Mouse (Mus musculus): ENCODE measurements at regions not wholly inside any gene's neighbourhood (a gene's known extent, or its start where the extent isn't known, plus 50 kb on each side); places are given as distances from the start of the nearest gene placed in this dataset.

DNA sequence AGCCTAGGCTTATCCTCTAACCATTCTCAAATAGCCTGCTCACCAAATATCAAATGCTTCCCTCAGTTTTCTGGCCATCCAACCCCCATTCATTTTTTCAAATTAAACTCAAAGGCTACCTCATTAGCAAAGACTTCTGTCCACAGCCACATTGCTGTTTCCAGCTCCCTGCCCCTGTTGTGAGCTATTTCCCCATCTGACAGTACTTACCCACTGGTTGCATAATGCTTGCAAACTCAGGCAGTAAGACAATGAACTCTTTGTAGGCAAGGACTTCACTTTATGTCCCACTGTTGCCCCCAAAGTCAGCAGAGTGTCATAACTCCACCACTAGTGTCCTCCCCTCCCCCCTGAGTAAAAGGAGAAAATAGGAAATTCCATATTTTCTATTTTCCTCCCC is 194.7 kb downstream of the Rpl10-ps3 start:
- DNase-seq (ENCODE audit: low spot score) (no peak), ATAC-seq (no peak)
- H3K4me2 ChIP-seq (ENCODE audit: low read length): no peak overlapping the region
- H3K4me3 ChIP-seq (ENCODE audit: low read depth, low read length): no peak overlapping the region
- no peaks in the 10 kb centered on the region for H3K36me3 ChIP-seq (ENCODE audit: control insufficient read depth, insufficient read depth, low read length)
- H3K4me1 ChIP-seq (ENCODE audit: control insufficient read depth, insufficient read depth, low read length): 0 out of 2 replicates have a peak, but pooled peaks cover 2% of the 10 kb centered on the region
- no peak overlapping the region for H3K9ac ChIP-seq (ENCODE audit: low read length)
- H3K27ac ChIP-seq (ENCODE audit: low read depth, low read length): no peak overlapping the region
- no peaks in the 10 kb centered on the region for H3K27me3 ChIP-seq (replicated peaks; ENCODE audit: control insufficient read depth, insufficient read depth, low read length)
- H3K9me3 ChIP-seq (replicated peaks; ENCODE audit: control insufficient read depth, low read length): no peaks in the 10 kb centered on the region

DNA sequence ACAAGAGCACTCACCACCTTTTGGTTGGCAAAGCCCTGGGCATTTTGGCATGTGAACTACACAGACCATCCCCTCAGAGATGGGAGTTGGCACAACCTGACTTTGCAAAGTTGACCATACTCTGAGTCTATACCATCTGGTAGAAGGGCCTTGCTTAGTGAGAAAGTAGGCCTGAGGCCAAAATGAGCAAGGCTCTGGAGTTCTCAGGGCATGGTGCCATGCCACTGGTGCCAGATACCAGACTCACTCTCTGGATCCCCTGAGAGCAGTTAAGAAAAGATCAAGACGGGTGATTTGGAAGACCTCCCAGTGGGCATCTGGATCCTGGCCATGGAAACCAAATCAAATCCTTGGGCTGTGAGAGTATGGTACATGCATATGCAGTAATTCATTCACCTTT is 202.0 kb downstream of the Rpl10-ps3 start:
- peak; percentile 86 for DNase-seq (ENCODE audit: low spot score)
- peak; percentile 55 for ATAC-seq
- Histone ChIP-seq H3K9ac (ENCODE audit: low read length) (no peak overlapping the region), H3K27ac (ENCODE audit: low read depth, low read length) (no peak overlapping the region), H3K9me3 (replicated peaks; ENCODE audit: control insufficient read depth, low read length) (no peaks in the 10 kb centered on the region), H3K4me2 (ENCODE audit: low read length) (no peak overlapping the region), H3K4me1 (ENCODE audit: control insufficient read depth, insufficient read depth, low read length) (peaks cover 9% of the 10 kb centered on the region), H3K27me3 (replicated peaks; ENCODE audit: control insufficient read depth, insufficient read depth, low read length) (no peaks in the 10 kb centered on the region), H3K36me3 (ENCODE audit: control insufficient read depth, insufficient read depth, low read length) (no peaks in the 10 kb centered on the region), H3K4me3 (ENCODE audit: low read depth, low read length) (no peak overlapping the region)
- 17% methylated on average over 1 of the region's 1 CpGs for WGBS

DNA sequence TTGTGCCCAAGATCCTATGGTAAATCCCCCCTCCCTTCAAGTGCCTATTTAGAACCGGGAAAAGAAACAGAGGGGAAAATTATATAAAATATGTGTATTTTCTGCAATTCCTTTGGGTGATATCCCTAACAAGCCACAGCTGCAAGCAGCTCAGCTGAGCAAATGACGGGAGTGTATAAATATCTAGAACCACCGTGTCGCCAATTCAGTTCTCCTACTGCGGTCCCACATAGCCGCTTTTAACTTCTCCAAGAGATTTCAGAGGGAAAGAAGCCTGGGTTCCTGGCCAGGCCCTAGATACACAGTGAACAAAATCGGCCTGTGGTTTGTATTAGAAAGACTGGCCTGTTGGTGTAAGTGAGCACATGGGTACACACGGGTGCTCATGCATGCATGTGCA is 202.7 kb downstream of the Rpl10-ps3 start:
- DNase-seq (ENCODE audit: low spot score) (no peak), ATAC-seq (no peak)
- Histone ChIP-seq H3K27ac (ENCODE audit: low read depth, low read length) (no peak overlapping the region), H3K4me3 (ENCODE audit: low read depth, low read length) (no peak overlapping the region), H3K9ac (ENCODE audit: low read length) (no peak overlapping the region), H3K9me3 (replicated peaks; ENCODE audit: control insufficient read depth, low read length) (no peaks in the 10 kb centered on the region), H3K36me3 (ENCODE audit: control insufficient read depth, insufficient read depth, low read length) (no peaks in the 10 kb centered on the region), H3K4me1 (ENCODE audit: control insufficient read depth, insufficient read depth, low read length) (peaks cover 9% of the 10 kb centered on the region), H3K4me2 (ENCODE audit: low read length) (no peak overlapping the region), H3K27me3 (replicated peaks; ENCODE audit: control insufficient read depth, insufficient read depth, low read length) (no peaks in the 10 kb centered on the region)
- WGBS: 92% methylated on average over 8 of the region's 8 CpGs

DNA sequence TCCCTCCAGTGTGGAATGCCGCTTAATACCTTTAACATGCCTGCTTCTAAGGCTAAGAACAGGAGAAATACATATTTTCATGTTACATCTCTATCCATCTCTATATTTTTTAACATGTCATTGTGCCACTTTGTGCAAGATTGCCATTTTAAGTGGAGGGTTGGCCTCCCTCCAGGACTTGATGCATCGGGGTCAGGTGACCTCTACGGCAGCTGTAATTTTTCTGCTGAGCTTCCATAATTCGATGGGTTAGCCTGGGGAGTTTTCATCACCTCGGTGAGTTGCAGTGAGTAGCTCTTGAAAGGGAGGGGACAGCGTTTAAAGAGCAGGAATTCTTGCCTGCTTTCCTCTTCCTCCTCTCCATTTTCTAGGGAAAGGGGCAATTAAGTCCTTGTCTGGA is 203.6 kb downstream of the Rpl10-ps3 start:
- H3K4me2 ChIP-seq (ENCODE audit: low read length): no peak overlapping the region
- no peak overlapping the region for H3K27ac ChIP-seq (ENCODE audit: low read depth, low read length)
- no peaks in the 10 kb centered on the region for H3K36me3 ChIP-seq (ENCODE audit: control insufficient read depth, insufficient read depth, low read length)
- DNase-seq (ENCODE audit: low spot score) (peak; percentile 16), ATAC-seq (no peak)
- no peak overlapping the region for H3K4me3 ChIP-seq (ENCODE audit: low read depth, low read length)
- WGBS: 72% methylated on average over 6 of the region's 6 CpGs
- no peak overlapping the region for H3K9ac ChIP-seq (ENCODE audit: low read length)
- H3K9me3 ChIP-seq (replicated peaks; ENCODE audit: control insufficient read depth, low read length): no peaks in the 10 kb centered on the region
- H3K4me1 ChIP-seq (ENCODE audit: control insufficient read depth, insufficient read depth, low read length): peaks cover 9% of the 10 kb centered on the region
- no peaks in the 10 kb centered on the region for H3K27me3 ChIP-seq (replicated peaks; ENCODE audit: control insufficient read depth, insufficient read depth, low read length)

DNA sequence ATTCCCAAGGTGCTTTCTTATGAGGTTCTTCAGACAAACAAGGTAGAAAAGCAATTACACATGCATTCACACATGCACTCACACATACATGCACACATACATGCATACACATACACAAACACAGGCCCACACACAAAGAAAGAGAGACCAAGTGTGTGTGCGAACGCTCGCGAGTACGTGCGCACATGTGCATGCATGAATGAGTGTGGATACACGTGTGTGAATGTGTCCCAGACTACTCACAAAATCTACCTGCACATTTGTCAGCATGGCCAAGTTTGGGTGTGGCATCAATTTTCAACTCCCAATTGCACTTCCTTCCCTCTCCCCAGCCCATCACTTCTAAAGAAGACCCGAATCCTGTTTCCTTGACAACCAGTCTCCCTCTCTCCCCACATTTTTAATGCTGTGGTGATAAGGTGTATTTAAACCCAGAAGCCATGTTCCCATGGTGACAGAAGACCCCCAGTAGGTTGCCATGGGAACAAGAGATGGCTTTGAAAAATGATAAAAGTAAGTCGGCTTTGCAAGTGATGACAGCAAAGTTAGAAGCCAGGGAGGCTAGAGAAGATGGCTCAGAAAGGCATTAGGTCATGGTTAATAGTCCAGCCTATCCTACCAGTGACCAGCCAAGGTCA is 206.3 kb downstream of the Rpl10-ps3 start:
- Histone ChIP-seq H3K27me3 (replicated peaks; ENCODE audit: control insufficient read depth, insufficient read depth, low read length) (no peaks in the 10 kb centered on the region), H3K4me3 (ENCODE audit: low read depth, low read length) (no peak overlapping the region), H3K36me3 (ENCODE audit: control insufficient read depth, insufficient read depth, low read length) (no peaks in the 10 kb centered on the region), H3K27ac (ENCODE audit: low read depth, low read length) (no peak overlapping the region), H3K9ac (ENCODE audit: low read length) (no peak overlapping the region), H3K4me1 (ENCODE audit: control insufficient read depth, insufficient read depth, low read length) (peaks cover 7% of the 10 kb centered on the region), H3K9me3 (replicated peaks; ENCODE audit: control insufficient read depth, low read length) (no peaks in the 10 kb centered on the region), H3K4me2 (ENCODE audit: low read length) (no peak overlapping the region)
- DNase-seq (ENCODE audit: low spot score) (peak; percentile 86), ATAC-seq (peak; percentile 70; the same call in 1 of the 2 replicates)
- WGBS: 88% methylated on average over 9 of the region's 9 CpGs

DNA sequence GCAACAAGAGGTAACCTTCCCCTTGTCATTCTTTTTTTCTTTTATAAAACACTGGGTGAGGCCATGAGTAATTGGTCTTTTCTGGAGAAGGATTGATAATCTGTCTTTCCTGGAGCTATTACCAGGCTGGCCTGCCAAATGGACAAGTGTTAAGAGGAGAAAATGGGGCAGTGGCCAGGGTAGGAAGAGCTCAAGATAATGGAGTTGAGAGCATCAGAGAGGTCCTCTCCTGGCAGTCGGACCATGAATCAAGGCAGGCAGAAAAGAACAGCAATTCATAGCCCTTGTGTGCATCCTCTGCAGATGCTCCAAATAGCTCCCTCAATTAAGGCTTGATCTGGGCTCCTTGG is 208.2 kb downstream of the Rpl10-ps3 start:
- no peak for DNase-seq (ENCODE audit: low spot score)
- 90% methylated on average over 1 of the region's 1 CpGs for WGBS
- Histone ChIP-seq H3K27ac (ENCODE audit: low read depth, low read length) (no peak overlapping the region), H3K9ac (ENCODE audit: low read length) (no peak overlapping the region), H3K4me1 (ENCODE audit: control insufficient read depth, insufficient read depth, low read length) (peaks cover 3% of the 10 kb centered on the region), H3K4me3 (ENCODE audit: low read depth, low read length) (no peak overlapping the region), H3K36me3 (ENCODE audit: control insufficient read depth, insufficient read depth, low read length) (no peaks in the 10 kb centered on the region), H3K27me3 (replicated peaks; ENCODE audit: control insufficient read depth, insufficient read depth, low read length) (no peaks in the 10 kb centered on the region), H3K9me3 (replicated peaks; ENCODE audit: control insufficient read depth, low read length) (no peaks in the 10 kb centered on the region), H3K4me2 (ENCODE audit: low read length) (no peak overlapping the region)
- no peak for ATAC-seq

DNA sequence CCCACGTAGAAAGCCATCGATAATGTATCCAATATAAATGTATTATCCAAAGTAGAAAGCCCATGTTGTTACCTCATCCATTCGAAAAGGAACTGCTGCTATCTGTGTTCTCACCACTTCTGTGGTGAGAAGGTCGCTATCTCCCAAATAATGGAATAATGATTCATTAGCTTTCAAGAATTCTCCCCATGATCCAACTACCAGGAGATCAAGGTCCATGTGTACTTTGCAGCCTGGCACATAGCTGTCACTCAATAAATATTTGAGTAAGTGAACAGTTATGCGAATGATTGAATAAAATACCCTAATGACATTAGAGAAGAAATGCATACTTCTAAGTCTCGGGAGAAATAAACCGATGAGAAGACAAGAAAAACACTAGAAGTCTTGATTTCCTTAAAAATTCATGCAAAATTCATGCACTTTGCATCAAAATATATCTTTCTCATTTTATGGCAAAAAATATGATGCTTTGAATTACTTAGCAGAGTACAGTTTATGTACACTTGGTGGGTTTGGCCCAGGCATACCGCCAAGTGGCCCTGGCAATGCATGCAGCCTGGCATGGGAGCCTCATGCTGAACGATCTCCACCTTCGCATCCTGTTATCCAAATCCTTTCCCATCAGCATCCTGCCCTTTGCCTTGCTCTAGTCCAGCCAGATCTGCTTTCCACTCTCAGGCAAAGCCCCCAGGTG is 208.7 kb downstream of the Rpl10-ps3 start:
- Histone ChIP-seq H3K4me2 (ENCODE audit: low read length) (no peak overlapping the region), H3K4me1 (ENCODE audit: control insufficient read depth, insufficient read depth, low read length) (peaks cover 3% of the 10 kb centered on the region; the same call in 1 of the 2 replicates), H3K27ac (ENCODE audit: low read depth, low read length) (no peak overlapping the region), H3K9ac (ENCODE audit: low read length) (no peak overlapping the region), H3K9me3 (replicated peaks; ENCODE audit: control insufficient read depth, low read length) (no peaks in the 10 kb centered on the region), H3K36me3 (ENCODE audit: control insufficient read depth, insufficient read depth, low read length) (no peaks in the 10 kb centered on the region), H3K27me3 (replicated peaks; ENCODE audit: control insufficient read depth, insufficient read depth, low read length) (no peaks in the 10 kb centered on the region), H3K4me3 (ENCODE audit: low read depth, low read length) (no peak overlapping the region)
- ATAC-seq (no peak), DNase-seq (ENCODE audit: low spot score) (no peak)
- WGBS: 88% methylated on average over 10 of the region's 10 CpGs

DNA sequence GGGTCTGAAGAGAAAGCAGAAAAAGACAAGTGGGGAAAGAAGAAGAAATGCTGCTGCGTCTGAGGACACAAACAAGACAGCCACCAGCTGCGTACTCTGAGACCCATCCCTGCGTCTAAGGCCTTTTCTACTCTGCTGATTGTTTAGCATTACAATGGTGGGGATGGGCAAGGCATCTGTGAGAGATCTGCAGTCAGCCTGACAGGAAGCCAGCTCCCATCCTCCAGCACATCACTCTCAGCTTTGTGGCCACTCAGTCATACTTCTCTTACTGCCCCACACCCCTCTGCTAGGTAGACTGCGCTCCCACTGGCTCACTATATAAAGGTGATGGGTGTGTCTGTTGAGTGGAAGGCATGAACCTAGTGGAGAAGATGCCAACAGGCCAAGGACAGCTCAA is 220.5 kb downstream of the Rpl10-ps3 start:
- no peak overlapping the region for H3K4me2 ChIP-seq (ENCODE audit: low read length)
- H3K27me3 ChIP-seq (replicated peaks; ENCODE audit: control insufficient read depth, insufficient read depth, low read length): no peaks in the 10 kb centered on the region
- H3K9me3 ChIP-seq (replicated peaks; ENCODE audit: control insufficient read depth, low read length): no peaks in the 10 kb centered on the region
- H3K27ac ChIP-seq (ENCODE audit: low read depth, low read length): no peak overlapping the region
- peak; percentile 16 for DNase-seq (ENCODE audit: low spot score)
- H3K4me1 ChIP-seq (ENCODE audit: control insufficient read depth, insufficient read depth, low read length): peaks cover 7% of the 10 kb centered on the region; the same call in 1 of the 2 replicates
- H3K9ac ChIP-seq (ENCODE audit: low read length): no peak overlapping the region
- ATAC-seq: no peak
- WGBS: 33% methylated on average over 4 of the region's 4 CpGs
- no peaks in the 10 kb centered on the region for H3K36me3 ChIP-seq (ENCODE audit: control insufficient read depth, insufficient read depth, low read length)
- H3K4me3 ChIP-seq (ENCODE audit: low read depth, low read length): no peak overlapping the region

DNA sequence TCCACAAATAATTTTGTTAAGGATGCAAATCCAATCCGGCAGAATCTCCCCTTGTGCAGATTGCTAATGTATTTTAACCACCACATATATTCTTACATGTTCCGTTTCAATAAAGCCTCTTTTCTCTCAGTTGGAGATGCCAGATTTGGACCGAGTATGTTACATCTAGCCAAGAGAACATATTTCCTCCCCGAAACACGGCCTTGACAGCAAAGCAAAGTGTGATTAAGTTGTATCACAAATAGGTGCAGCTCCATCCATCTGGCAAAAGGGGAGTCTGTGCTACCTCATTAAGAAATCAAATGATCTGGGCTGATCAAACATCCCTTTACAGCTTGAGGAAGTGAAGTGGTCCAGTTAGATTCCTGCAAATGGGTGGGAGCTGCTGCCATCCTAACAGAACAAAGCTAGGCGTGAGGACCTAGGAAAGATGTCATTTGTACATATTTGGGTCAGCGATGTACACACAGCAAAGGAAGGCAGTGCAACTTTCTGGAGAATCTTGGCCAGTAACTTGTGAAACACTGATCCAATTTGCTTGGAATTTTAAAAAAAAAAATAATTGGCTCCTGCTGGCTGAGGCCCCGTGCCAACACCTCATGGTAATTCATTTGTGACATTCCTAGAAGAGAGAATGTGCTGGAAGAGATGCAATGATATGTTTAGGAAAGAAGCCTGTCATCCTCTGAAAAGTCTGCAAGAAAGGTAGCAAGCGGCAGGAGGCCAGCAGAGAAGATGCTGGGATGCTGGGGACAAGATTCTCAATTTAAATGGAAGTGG is 223.8 kb downstream of the Rpl10-ps3 start:
- H3K9ac ChIP-seq (ENCODE audit: low read length): no peak overlapping the region
- peak overlapping the region; percentile 11; the same call in 1 of the 2 replicates for H3K27ac ChIP-seq (ENCODE audit: low read depth, low read length)
- no peaks in the 10 kb centered on the region for H3K9me3 ChIP-seq (replicated peaks; ENCODE audit: control insufficient read depth, low read length)
- 48% methylated on average over 9 of the region's 9 CpGs for WGBS
- H3K4me1 ChIP-seq (ENCODE audit: control insufficient read depth, insufficient read depth, low read length): peaks cover 7% of the 10 kb centered on the region; the same call in 1 of the 2 replicates
- H3K4me2 ChIP-seq (ENCODE audit: low read length): no peak overlapping the region
- no peak overlapping the region for H3K4me3 ChIP-seq (ENCODE audit: low read depth, low read length)
- no peaks in the 10 kb centered on the region for H3K36me3 ChIP-seq (ENCODE audit: control insufficient read depth, insufficient read depth, low read length)
- peak; percentile 80; the same call in 1 of the 2 replicates for ATAC-seq
- no peaks in the 10 kb centered on the region for H3K27me3 ChIP-seq (replicated peaks; ENCODE audit: control insufficient read depth, insufficient read depth, low read length)
- peak; percentile 74 for DNase-seq (ENCODE audit: low spot score)
